ENCODE assay signal across 24 mouse cellular contexts in the genomic region with DNA sequence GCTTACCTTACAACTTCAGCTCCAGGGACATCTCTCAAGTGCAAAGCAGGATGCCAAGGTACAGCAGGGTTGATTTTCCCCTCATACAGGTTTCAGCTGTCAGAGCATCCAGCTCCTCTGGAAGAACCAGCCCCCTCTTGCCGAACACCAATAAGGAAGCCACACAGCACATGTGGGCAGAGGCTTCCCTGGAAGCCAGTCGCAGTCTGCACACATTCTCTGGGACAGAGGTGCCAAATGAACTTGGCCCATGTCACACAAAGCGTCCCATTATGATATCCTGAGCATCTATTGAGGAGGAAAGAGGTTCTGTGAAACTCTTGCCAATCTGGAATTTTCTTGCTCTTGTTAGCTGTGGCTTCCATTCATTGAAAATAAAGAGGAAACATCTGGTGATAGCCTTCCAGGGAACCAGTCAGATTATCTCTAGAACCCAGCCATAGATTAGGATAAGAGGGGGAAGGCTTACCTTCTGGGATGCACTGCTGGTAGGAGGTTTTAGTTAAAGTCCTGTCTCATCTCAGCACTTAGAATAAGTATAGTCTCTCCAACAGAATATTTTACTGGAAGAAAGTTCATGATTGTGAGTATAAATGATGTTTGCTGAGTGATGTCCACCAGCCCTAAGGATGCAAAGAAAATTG. TPM values are rescaled to one million over a fixed set of nuclear protein-coding genes. Genes with fewer than 3 reads are reported as not detected.
DNase-seq lines count a peak whose midpoint lies in the region; ATAC-seq and TF ChIP-seq lines count a peak whose summit lies in the region.
"Had no signal": no experiment of that assay in that cellular context is flagged by ENCODE, and none has a peak within 500 bp of the region (broad histone marks: within the 10 kb centered on the region; RNA-seq: fewer than 3 reads in every experiment).

Gene Gm42906 (minus strand): TSS at position 51 of the 644 bp plus-strand sequence.

- H3K4me2 ChIP-seq in liver, embryonic 12.5 days = no peak within 1 kb of the TSS
- H3K4me2 ChIP-seq in liver, postnatal 0 days (ENCODE audit: low read depth, low read length) = no peak within 1 kb of the TSS
- H3K4me2 ChIP-seq in midbrain, embryonic 11.5 days = no peak within 1 kb of the TSS
- no peak within 1 kb of the TSS for H3K4me2 ChIP-seq in midbrain, embryonic 13.5 days (replicated peaks)
- H3K4me2 ChIP-seq in liver, embryonic 15.5 days = no peak within 1 kb of the TSS
- H3K4me2 ChIP-seq: embryonic facial prominence, embryonic 15.5 days; heart, embryonic 13.5 days had no signal

- H3K4me1 ChIP-seq in liver, embryonic 12.5 days = peaks cover 19% of the 10 kb centered on the region
- H3K4me1 ChIP-seq in liver, postnatal 0 days (ENCODE audit: insufficient read depth) = no peaks in the 10 kb centered on the region
- H3K4me1 ChIP-seq in midbrain, embryonic 11.5 days (ENCODE audit: control insufficient read depth, insufficient read depth, low read length) = no peaks in the 10 kb centered on the region
- H3K4me1 ChIP-seq in midbrain, embryonic 13.5 days (replicated peaks) = no peaks in the 10 kb centered on the region
- peaks cover 11% of the 10 kb centered on the region; the same call in 1 of the 2 replicates for H3K4me1 ChIP-seq in liver, embryonic 15.5 days (replicated peaks)
- H3K4me1 ChIP-seq: embryonic facial prominence, embryonic 15.5 days; forebrain, embryonic 10.5 days had no signal

- H3K36me3 ChIP-seq in liver, embryonic 12.5 days = no peaks in the 10 kb centered on the region
- H3K36me3 ChIP-seq in liver, postnatal 0 days (replicated peaks; ENCODE audit: insufficient read depth, low read length) = no peaks in the 10 kb centered on the region
- no peaks in the 10 kb centered on the region for H3K36me3 ChIP-seq in midbrain, embryonic 11.5 days (ENCODE audit: control insufficient read depth, insufficient read depth, low read length)
- no peaks in the 10 kb centered on the region for H3K36me3 ChIP-seq in midbrain, embryonic 13.5 days
- no peaks in the 10 kb centered on the region for H3K36me3 ChIP-seq in liver, embryonic 15.5 days (replicated peaks)
- H3K36me3 ChIP-seq: embryonic facial prominence, embryonic 15.5 days; forebrain, embryonic 10.5 days; heart, embryonic 13.5 days had no signal

- ATAC-seq in liver, embryonic 12.5 days = peak; percentile 63
- no peak for ATAC-seq in liver, postnatal 0 days
- no peak for ATAC-seq in midbrain, embryonic 11.5 days (ENCODE audit: low FRiP score)
- no peak for ATAC-seq in midbrain, embryonic 13.5 days
- peak; percentile 37; the same call in 1 of the 2 replicates for ATAC-seq in liver, embryonic 15.5 days (ENCODE audit: insufficient read depth)
- ATAC-seq: forebrain, embryonic 14.5 days had no signal

- WGBS in liver, embryonic 12.5 days (ENCODE audit: insufficient replicate concordance) = 33% methylated on average over 3 of the region's 3 CpGs
- WGBS in liver, postnatal 0 days (ENCODE audit: insufficient replicate concordance) = 55% methylated on average over 3 of the region's 3 CpGs
- 72% methylated on average over 3 of the region's 3 CpGs for WGBS in midbrain, embryonic 11.5 days
- WGBS in midbrain, embryonic 13.5 days = 65% methylated on average over 3 of the region's 3 CpGs
- WGBS in liver, embryonic 15.5 days (ENCODE audit: insufficient replicate concordance) = 32% methylated on average over 3 of the region's 3 CpGs

- no peak for TF ChIP-seq EP300 in liver, postnatal 0 days (IDR thresholded peaks at IDR 0.05; ENCODE audit: low read depth)

- no peaks in the 10 kb centered on the region for H3K27me3 ChIP-seq in liver, embryonic 12.5 days (replicated peaks)
- no peaks in the 10 kb centered on the region for H3K27me3 ChIP-seq in liver, postnatal 0 days (ENCODE audit: insufficient read depth, low read length)
- no peaks in the 10 kb centered on the region for H3K27me3 ChIP-seq in midbrain, embryonic 11.5 days (ENCODE audit: control insufficient read depth, insufficient read depth, low read length)
- no peaks in the 10 kb centered on the region for H3K27me3 ChIP-seq in midbrain, embryonic 13.5 days
- no peaks in the 10 kb centered on the region for H3K27me3 ChIP-seq in liver, embryonic 15.5 days
- H3K27me3 ChIP-seq: CH12.LX; embryonic facial prominence, embryonic 15.5 days; heart, embryonic 13.5 days had no signal

- no peak within 1 kb of the TSS for H3K4me3 ChIP-seq in liver, embryonic 12.5 days
- H3K4me3 ChIP-seq in liver, postnatal 0 days (ENCODE audit: low read depth, low read length) = no peak within 1 kb of the TSS
- no peak within 1 kb of the TSS for H3K4me3 ChIP-seq in midbrain, embryonic 11.5 days (ENCODE audit: low read depth, low read length)
- no peak within 1 kb of the TSS for H3K4me3 ChIP-seq in midbrain, embryonic 13.5 days (replicated peaks)
- H3K4me3 ChIP-seq in liver, embryonic 15.5 days (replicated peaks) = no peak within 1 kb of the TSS
- H3K4me3 ChIP-seq: embryonic facial prominence, embryonic 15.5 days; erythroblast, embryonic 14.5 days; forebrain, embryonic 10.5 days; gastrocnemius, adult 2 months; heart, embryonic 13.5 days had no signal

- H3K27ac ChIP-seq in liver, embryonic 12.5 days = no peak within 1 kb of the TSS
- no peak within 1 kb of the TSS for H3K27ac ChIP-seq in liver, postnatal 0 days (ENCODE audit: low read depth)
- H3K27ac ChIP-seq in midbrain, embryonic 11.5 days (ENCODE audit: low read depth, low read length) = no peak within 1 kb of the TSS
- no peak within 1 kb of the TSS for H3K27ac ChIP-seq in midbrain, embryonic 13.5 days
- no peak within 1 kb of the TSS for H3K27ac ChIP-seq in liver, embryonic 15.5 days (replicated peaks)
- H3K27ac ChIP-seq: embryonic facial prominence, embryonic 15.5 days; forebrain, embryonic 10.5 days; gastrocnemius, adult 2 months; heart, embryonic 13.5 days had no signal

- no peak within 1 kb of the TSS for H3K9ac ChIP-seq in liver, embryonic 12.5 days
- no peak within 1 kb of the TSS for H3K9ac ChIP-seq in liver, postnatal 0 days (replicated peaks)
- H3K9ac ChIP-seq in midbrain, embryonic 11.5 days (ENCODE audit: low read length) = no peak within 1 kb of the TSS
- H3K9ac ChIP-seq in midbrain, embryonic 13.5 days (replicated peaks) = no peak within 1 kb of the TSS
- H3K9ac ChIP-seq in liver, embryonic 15.5 days = no peak within 1 kb of the TSS
- H3K9ac ChIP-seq: embryonic facial prominence, embryonic 15.5 days; heart, embryonic 13.5 days had no signal

- H3K9me3 ChIP-seq in liver, embryonic 12.5 days (replicated peaks) = no peaks in the 10 kb centered on the region
- H3K9me3 ChIP-seq in liver, postnatal 0 days (ENCODE audit: low read length) = no peaks in the 10 kb centered on the region
- H3K9me3 ChIP-seq in midbrain, embryonic 11.5 days (ENCODE audit: control insufficient read depth, low read length) = no peaks in the 10 kb centered on the region
- H3K9me3 ChIP-seq in midbrain, embryonic 13.5 days = no peaks in the 10 kb centered on the region
- H3K9me3 ChIP-seq in liver, embryonic 15.5 days (replicated peaks) = no peaks in the 10 kb centered on the region
- H3K9me3 ChIP-seq: embryonic facial prominence, embryonic 15.5 days; forebrain, embryonic 10.5 days; heart, embryonic 13.5 days had no signal

- TF ChIP-seq CTCF in liver, postnatal 0 days (IDR thresholded peaks at IDR 0.05; ENCODE audit: low read depth) = no peak

- DNase-seq in liver, postnatal 0 days = no peak
- DNase-seq in midbrain, embryonic 11.5 days (ENCODE audit: low spot score, missing footprints) = peak; percentile 54
- no peak for DNase-seq in testis, postnatal 10 days (ENCODE audit: low spot score)
- DNase-seq: adrenal gland, postnatal 10 days; cerebellum, adult 11 months; cerebellum, adult 8-10 months; cerebellum, postnatal 14 days; embryo, embryonic 11 days; gastrocnemius, adult 2 months; gastrocnemius, postnatal 25 days; heart, postnatal 36 days had no signal

RNA-seq across cellular contexts. Expression of gene Gm42906, which starts in this region (rescaled TPM):
- polyA plus RNA-seq in liver, embryonic 12.5 days (2016; fragmentation: Nextera tagmentation; extraction: Ambion mirVana) = not detected in 2 replicates
- polyA plus RNA-seq in liver, postnatal 0 days (2015; fragmentation: Nextera tagmentation; extraction: Ambion mirVana) = not detected in 2 replicates
- not detected in 2 replicates for polyA plus RNA-seq in midbrain, embryonic 11.5 days (2014; fragmentation: Nextera tagmentation; extraction: Ambion mirVana)
- not detected in 2 replicates for polyA plus RNA-seq in midbrain, embryonic 13.5 days (2015; fragmentation: Nextera tagmentation; extraction: Ambion mirVana)
- not detected in 2 replicates for polyA plus RNA-seq in liver, embryonic 15.5 days (2015; fragmentation: Nextera tagmentation; extraction: Ambion mirVana)
- polyA plus RNA-seq: brain, embryonic 14.5 days; embryonic facial prominence, embryonic 11.5 days; embryonic facial prominence, embryonic 15.5 days; erythroblast, embryonic 14.5 days; forebrain, embryonic 10.5 days; forebrain, embryonic 14.5 days; heart, embryonic 13.5 days; heart, postnatal 0 days; hindbrain, embryonic 11.5 days had no signal

Comparison
In these comparisons a context has a peak if more than half of its experiments do, and no peak if none do; other contexts are left out.
1. Peak in ATAC-seq in liver, embryonic 12.5 days; RNA of the gene not detected or under 1 TPM.
2. Peak in DNase-seq in midbrain, embryonic 11.5 days; RNA of the gene not detected or under 1 TPM.
3. Peak in ATAC-seq in liver, embryonic 15.5 days; RNA of the gene not detected or under 1 TPM.